Mouse (Mus musculus) urinary bladder, adult 18-20 months (tissue): ENCODE data around the gene Gm39115.
A peak's percentile ranks its signal among the peaks of the same experiment; 100 is the strongest.

ENCODE experiments used
- DNase-seq, 2 experiments: peaks; one replicate each; pipeline ENCODE4 v3.0.0; 2022; ENCODE audit warnings: low spot score in 2 of 2, mixed read lengths in 2 of 2

Gene Gm39115

GRCm38 (mm10) chr7:142095183-142095931 is 40.5 kb downstream of the Gm39115 start, which contains the start of gene Dusp8:
Gene Dusp8, minus strand, starts transcription at chr7:142095843.
- peak; percentile 71 to 81 for DNase-seq

DNA sequence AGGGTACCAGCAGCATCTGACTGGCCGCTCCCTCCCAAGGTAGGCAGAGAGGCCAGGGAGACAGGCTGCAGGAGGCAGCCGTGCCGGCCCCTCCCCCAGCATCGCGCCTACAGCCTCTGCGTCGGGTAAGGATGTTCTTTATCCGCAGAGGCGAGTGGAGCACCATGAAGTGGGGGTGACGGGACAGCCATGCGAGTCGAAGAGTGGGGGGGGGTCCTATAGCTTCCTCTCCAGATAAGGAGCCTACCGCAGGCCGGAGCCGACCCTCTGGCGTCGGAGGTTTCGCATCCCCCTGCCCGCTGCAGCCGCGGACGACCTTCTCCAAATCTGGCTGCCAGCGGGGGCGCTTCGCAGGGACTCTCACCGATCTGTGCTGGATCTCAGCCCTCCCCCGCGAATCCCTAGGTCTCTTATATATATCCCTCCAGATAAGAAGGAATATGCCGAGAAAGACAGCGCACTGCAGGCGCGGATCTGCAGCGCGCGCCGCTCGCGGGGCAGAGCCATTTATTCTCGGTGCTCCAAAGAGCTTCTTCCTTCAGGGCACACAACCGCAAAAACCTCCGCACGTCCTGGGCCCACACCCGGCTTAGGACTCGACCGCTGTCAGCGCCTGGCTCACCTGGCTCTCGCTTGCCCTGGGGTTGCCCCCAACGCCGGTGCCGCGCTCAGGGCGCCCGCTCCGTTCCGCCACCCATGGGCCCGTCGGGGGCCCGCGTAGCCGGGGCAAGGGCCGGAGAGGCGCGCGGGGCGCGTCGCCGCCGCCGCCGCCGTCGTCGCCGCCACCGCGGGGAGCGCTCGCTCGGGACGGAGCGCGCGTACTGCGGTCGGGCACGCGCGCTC is 41.3 kb downstream of the Gm39115 start:
- no peak for DNase-seq

GRCm38 (mm10) chr7:142093696-142094240 is 42.1 kb downstream of the Gm39115 start:
- no peak for DNase-seq

GRCm38 (mm10) chr7:142092991-142093390 is 42.8 kb downstream of the Gm39115 start:
- DNase-seq, result no peak

GRCm38 (mm10) chr7:142091848-142092247 is 44.0 kb downstream of the Gm39115 start:
- DNase-seq, result no peak

DNA sequence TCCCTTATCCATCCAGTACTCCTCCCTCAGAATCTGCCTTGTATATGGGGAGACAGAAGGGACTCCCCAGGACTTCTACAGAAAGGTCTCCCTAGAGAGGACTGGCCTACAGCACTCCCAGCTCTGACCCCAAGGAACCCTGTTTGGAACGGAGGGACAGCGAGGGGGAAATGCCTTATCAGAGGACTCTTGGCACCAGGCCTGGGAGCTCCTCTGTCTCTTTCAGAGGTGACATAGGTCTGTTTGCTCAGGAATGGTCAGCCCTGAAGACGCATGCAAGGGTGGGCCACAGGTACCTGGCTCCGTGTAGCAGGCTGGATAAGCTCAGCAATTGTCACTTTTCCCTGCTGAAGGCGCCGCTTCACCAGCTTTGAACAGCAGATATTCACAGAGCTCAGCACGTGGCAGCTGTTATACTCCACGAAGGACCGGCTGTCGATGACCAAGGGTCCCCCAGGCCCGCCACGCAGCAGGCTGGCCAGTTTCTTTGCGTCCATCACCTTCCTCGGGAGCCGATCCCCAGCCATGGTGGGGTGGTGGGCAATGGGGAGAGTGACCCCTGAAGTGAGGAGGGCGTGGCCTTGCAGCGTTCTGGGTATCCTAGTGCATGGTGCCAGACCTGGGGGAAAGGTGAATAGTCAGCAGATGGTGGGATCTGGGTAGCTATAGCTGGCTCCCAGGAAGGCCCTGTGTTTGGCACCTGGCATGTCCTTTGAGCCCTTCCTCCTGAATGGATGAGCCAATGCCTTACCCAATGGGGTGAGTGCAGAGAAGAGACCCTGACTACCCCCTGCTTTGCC is 46.0 kb downstream of the Gm39115 start:
- DNase-seq, result no peak

GRCm38 (mm10) chr7:142088886-142089285 is 46.9 kb downstream of the Gm39115 start:
- no peak for DNase-seq

- no peak for DNase-seq
These were observed 48.7 kb downstream of the Gm39115 start for GRCm38 (mm10) chr7:142087069-142087652.

DNA sequence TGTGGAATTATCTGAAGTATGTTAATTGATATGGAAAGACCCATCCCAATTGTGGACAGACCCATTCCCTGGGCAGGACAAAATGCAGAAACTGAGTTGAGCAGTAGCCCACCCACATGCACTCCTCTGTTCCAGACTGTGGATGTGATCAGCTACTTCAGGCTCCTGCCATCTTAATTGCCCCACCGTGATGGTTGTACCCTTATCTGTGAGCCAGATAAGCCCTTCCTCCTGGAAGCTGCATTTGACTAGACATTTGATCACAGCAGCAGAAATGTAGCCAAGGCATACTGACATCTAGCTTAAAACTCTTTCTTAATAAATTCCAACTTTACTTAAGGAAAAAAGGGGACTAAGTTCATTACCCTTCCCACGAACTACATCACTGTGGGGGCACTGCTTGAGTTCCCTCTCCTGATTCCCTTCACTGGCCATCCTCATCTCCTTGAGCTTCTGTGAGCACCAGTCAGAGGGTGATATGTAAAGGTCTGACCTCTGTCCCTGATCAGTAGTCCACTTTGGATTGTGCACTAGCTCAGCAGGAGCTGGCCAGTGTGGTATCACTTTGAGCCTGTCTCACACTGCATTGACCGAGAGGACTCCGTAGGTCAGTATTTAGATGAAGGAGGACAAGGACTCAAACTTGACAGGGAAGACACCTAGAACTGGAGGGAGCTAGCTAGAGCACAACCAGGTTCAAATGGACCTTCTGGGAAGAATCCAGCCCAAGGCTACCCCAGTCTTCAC is 49.5 kb downstream of the Gm39115 start:
- no peak for DNase-seq
